Mouse (Mus musculus): ENCODE data around the gene Rusc2.

GRCm38 (mm10) chr4:43367295-43367694 lies 14.5 kb upstream of the Rusc2 start:
- TF ChIP-seq CTCF (IDR thresholded peaks at IDR 0.05; ENCODE audit: insufficient read depth, low read depth, low read length) (no peak), POLR2A (IDR thresholded peaks at IDR 0.05; ENCODE audit: insufficient read depth, low read depth, low read length) (no peak)

All from olfactory bulb, adult 2 months (tissue).